Mouse (Mus musculus) neural tube, embryonic 14.5 days (tissue): Measurements from ENCODE around the gene Gm19668. TPM values are rescaled to one million over a fixed set of nuclear protein-coding genes. Genes with fewer than 3 reads are reported as not detected.

Source experiments
- ATAC-seq: fragments of 200-750 bp; cut with Nextera tagmentation; 2 replicates; pipeline ENCODE4 v1.8.0; 2017; ENCODE audit warnings: low read depth, mild to moderate bottlenecking, moderate TSS enrichment, moderate library complexity
- H3K27ac ChIP-seq: fragments of 300-500 bp; sonication (generic); 2 replicates; pipeline ENCODE4 v1.5.1; 2014; ENCODE audit warnings: low read depth, mild to moderate bottlenecking, control low read depth, low read length, moderate library complexity, mixed read lengths
- H3K27me3 ChIP-seq: fragments of 300-500 bp; sonication (generic); 2 replicates; pipeline ENCODE4 v1.6.1; 2014; ENCODE audit warnings: low read length; ENCODE audit not compliant: control insufficient read depth, insufficient read depth
- H3K36me3 ChIP-seq: fragments of 300-500 bp; sonication (generic); 2 replicates; pipeline ENCODE4 v1.6.1; 2014; ENCODE audit warnings: low read length, mixed read lengths; ENCODE audit not compliant: control insufficient read depth, insufficient read depth
- H3K4me1 ChIP-seq: fragments of 300-500 bp; sonication (generic); 2 replicates; pipeline ENCODE4 v1.6.1; 2014; ENCODE audit warnings: low read length; ENCODE audit not compliant: control insufficient read depth, insufficient read depth
- H3K4me2 ChIP-seq: fragments of 300-500 bp; sonication (generic); 2 replicates; pipeline ENCODE4 v1.6.1; 2014; ENCODE audit warnings: mild to moderate bottlenecking, low read depth, low read length, control low read depth
- H3K4me3 ChIP-seq: fragments of 300-500 bp; sonication (generic); 2 replicates; pipeline ENCODE4 v1.5.1; 2014; ENCODE audit warnings: low read depth, low read length, control low read depth, mixed read lengths
- H3K9ac ChIP-seq: fragments of 300-500 bp; sonication (generic); replicated peaks from 2 replicates; pipeline ENCODE4 v1.6.1; 2014; ENCODE audit warnings: low read depth, mild to moderate bottlenecking, control low read depth, low read length, mixed read lengths
- H3K9me3 ChIP-seq: fragments of 300-500 bp; sonication (generic); 2 replicates; pipeline ENCODE4 v1.6.1; 2016; ENCODE audit warnings: low read length; ENCODE audit not compliant: control insufficient read depth
- WGBS: fragments of 180-500 bp; shearing (Covaris S2); extraction: QIAGEN DNeasy Blood & Tissue Kit; methylation state at CpG from one replicate; pipeline ENCODE4 v1.1.7; 2014; 5-methylcytosine and 5-hydroxymethylcytosine counted together
- polyA plus RNA-seq: library from polyadenylated mRNA; unstranded; fragments of >200 nt; fragmentation: Nextera tagmentation; extraction: Ambion mirVana; gene quantifications from 2 replicates; pipeline ENCODE4 v1.2.1, GENCODE M21; 2014

The Gm19668 gene
- polyA plus RNA-seq = not detected in 2 replicates

- no peaks in the 10 kb centered on the region for H3K27me3 ChIP-seq
- no peak within 1 kb of the TSS for H3K27ac ChIP-seq
- H3K4me1 ChIP-seq = no peaks in the 10 kb centered on the region
- no peaks in the 10 kb centered on the region for H3K9me3 ChIP-seq
- 34% methylated on average over 8 of the region's 8 CpGs for WGBS
- H3K36me3 ChIP-seq = no peaks in the 10 kb centered on the region
- H3K4me2 ChIP-seq = no peak within 1 kb of the TSS
- no peak within 1 kb of the TSS for H3K9ac ChIP-seq
- H3K4me3 ChIP-seq = no peak within 1 kb of the TSS
- 0 out of 2 replicates have a peak, but pooled peaks have one; percentile 14 for ATAC-seq
These were observed at the start of gene Gm19668 for GRCm38 (mm10) chr10:77798921-77799508. Gene Gm19668, minus strand, starts transcription at chr10:77799133.

GRCm38 (mm10) chr10:77847538-77847937 lies 48.6 kb upstream of the Gm19668 start:
- no peaks in the 10 kb centered on the region for H3K9me3 ChIP-seq
- H3K27me3 ChIP-seq = no peaks in the 10 kb centered on the region
- H3K4me3 ChIP-seq = no peak overlapping the region
- no peaks in the 10 kb centered on the region for H3K36me3 ChIP-seq
- no peak for ATAC-seq
- no peak overlapping the region for H3K27ac ChIP-seq
- no peak overlapping the region for H3K9ac ChIP-seq
- WGBS = 92% methylated on average over 2 of the region's 2 CpGs
- no peaks in the 10 kb centered on the region for H3K4me1 ChIP-seq
- no peak overlapping the region for H3K4me2 ChIP-seq

GRCm38 (mm10) chr10:77846961-77847360 lies 48.0 kb upstream of the Gm19668 start:
- no peak for ATAC-seq
- 24% methylated on average over 2 of the region's 2 CpGs for WGBS

GRCm38 (mm10) chr10:77846503-77846902 lies 47.6 kb upstream of the Gm19668 start, which contains the start of gene Gm36176:
Gene Gm36176, plus strand, starts transcription at chr10:77846803.
- 94% methylated on average over 3 of the region's 3 CpGs for WGBS
- ATAC-seq = no peak
- no peaks in the 10 kb centered on the region for H3K36me3 ChIP-seq
- H3K27ac ChIP-seq = no peak within 1 kb of the TSS
- H3K4me3 ChIP-seq = no peak within 1 kb of the TSS
- no peaks in the 10 kb centered on the region for H3K4me1 ChIP-seq
- H3K9ac ChIP-seq = no peak within 1 kb of the TSS
- no peak within 1 kb of the TSS for H3K4me2 ChIP-seq
- no peaks in the 10 kb centered on the region for H3K27me3 ChIP-seq
- H3K9me3 ChIP-seq = no peaks in the 10 kb centered on the region

More at GRCm38 (mm10) chr10:77846961-77847360, 48.0 kb upstream of the Gm19668 start:
- H3K27ac ChIP-seq = no peak overlapping the region
- H3K9me3 ChIP-seq = no peaks in the 10 kb centered on the region
- no peaks in the 10 kb centered on the region for H3K36me3 ChIP-seq
- no peaks in the 10 kb centered on the region for H3K4me1 ChIP-seq
- H3K9ac ChIP-seq = no peak overlapping the region
- no peaks in the 10 kb centered on the region for H3K27me3 ChIP-seq
- no peak overlapping the region for H3K4me3 ChIP-seq
- H3K4me2 ChIP-seq = no peak overlapping the region

- no peak for ATAC-seq
- no peaks in the 10 kb centered on the region for H3K4me1 ChIP-seq
- no peak overlapping the region for H3K4me3 ChIP-seq
- no peak overlapping the region for H3K4me2 ChIP-seq
- H3K9me3 ChIP-seq = no peaks in the 10 kb centered on the region
- H3K27me3 ChIP-seq = no peaks in the 10 kb centered on the region
- no peak overlapping the region for H3K27ac ChIP-seq
- no peaks in the 10 kb centered on the region for H3K36me3 ChIP-seq
- WGBS = 76% methylated on average over 6 of the region's 6 CpGs
- H3K9ac ChIP-seq = no peak overlapping the region
These were observed 40.1 kb upstream of the Gm19668 start for GRCm38 (mm10) chr10:77839006-77839405.

GRCm38 (mm10) chr10:77835647-77836046 lies 36.7 kb upstream of the Gm19668 start, which contains the start of gene Krtap10-10:
Gene Krtap10-10, plus strand, starts transcription at chr10:77835947.
- Histone ChIP-seq H3K9ac (no peak within 1 kb of the TSS), H3K36me3 (no peaks in the 10 kb centered on the region), H3K4me2 (no peak within 1 kb of the TSS), H3K4me3 (no peak within 1 kb of the TSS), H3K27ac (no peak within 1 kb of the TSS), H3K27me3 (no peaks in the 10 kb centered on the region), H3K4me1 (no peaks in the 10 kb centered on the region), H3K9me3 (no peaks in the 10 kb centered on the region)
- ATAC-seq = no peak
- 74% methylated on average over 9 of the region's 9 CpGs for WGBS

- no peak within 1 kb of the TSS for H3K9ac ChIP-seq
- no peaks in the 10 kb centered on the region for H3K27me3 ChIP-seq
- H3K4me2 ChIP-seq = no peak within 1 kb of the TSS
- WGBS = 80% methylated on average over 6 of the region's 6 CpGs
- no peak within 1 kb of the TSS for H3K27ac ChIP-seq
- no peaks in the 10 kb centered on the region for H3K9me3 ChIP-seq
- H3K36me3 ChIP-seq = no peaks in the 10 kb centered on the region
- no peak within 1 kb of the TSS for H3K4me3 ChIP-seq
- H3K4me1 ChIP-seq = no peaks in the 10 kb centered on the region
- ATAC-seq = no peak
These were observed 28.0 kb upstream of the Gm19668 start, which contains the start of gene Krtap10-4 for GRCm38 (mm10) chr10:77826951-77827350. Gene Krtap10-4, minus strand, starts transcription at chr10:77827095.

GRCm38 (mm10) chr10:77819203-77819602 lies 20.3 kb upstream of the Gm19668 start:
- no peaks in the 10 kb centered on the region for H3K27me3 ChIP-seq
- no peaks in the 10 kb centered on the region for H3K4me1 ChIP-seq
- no peak overlapping the region for H3K4me3 ChIP-seq
- H3K36me3 ChIP-seq = no peaks in the 10 kb centered on the region
- H3K27ac ChIP-seq = no peak overlapping the region
- no peak overlapping the region for H3K9ac ChIP-seq
- ATAC-seq = no peak
- 44% methylated on average over 4 of the region's 4 CpGs for WGBS
- H3K9me3 ChIP-seq = no peaks in the 10 kb centered on the region
- no peak overlapping the region for H3K4me2 ChIP-seq

GRCm38 (mm10) chr10:77818523-77818922 lies 19.6 kb upstream of the Gm19668 start:
- Histone ChIP-seq H3K4me1 (no peaks in the 10 kb centered on the region), H3K27me3 (no peaks in the 10 kb centered on the region), H3K9me3 (no peaks in the 10 kb centered on the region), H3K27ac (no peak overlapping the region), H3K9ac (no peak overlapping the region), H3K4me2 (no peak overlapping the region), H3K4me3 (no peak overlapping the region), H3K36me3 (no peaks in the 10 kb centered on the region)
- over 99% methylated on average over 4 of the region's 4 CpGs for WGBS
- ATAC-seq = no peak
